Mouse (Mus musculus) kidney, embryonic 15.5 days (tissue): Measurements from ENCODE around the gene Gm28035. TPM values are rescaled to one million over a fixed set of nuclear protein-coding genes. Genes with fewer than 3 reads are reported as not detected.
A peak's percentile ranks its signal among the peaks of the same experiment; 100 is the strongest.

ENCODE experiments used
- ATAC-seq: fragments of 200-750 bp; cut with Nextera tagmentation; replicated peaks from 2 replicates; pipeline ENCODE4 v1.8.0; 2017; ENCODE audit warnings: moderate TSS enrichment; ENCODE audit not compliant: low FRiP score
- H3K27ac ChIP-seq: fragments of 300-500 bp; sonication (generic); 2 replicates; pipeline ENCODE4 v1.5.1; 2015; ENCODE audit warnings: mild to moderate bottlenecking, inconsistent platforms
- H3K27me3 ChIP-seq: fragments of 300-500 bp; sonication (generic); 2 replicates; pipeline ENCODE4 v1.6.1; 2015; ENCODE audit warnings: inconsistent platforms
- H3K36me3 ChIP-seq: fragments of 300-500 bp; sonication (generic); 2 replicates; pipeline ENCODE4 v1.6.1; 2015; ENCODE audit warnings: inconsistent platforms
- H3K4me1 ChIP-seq: fragments of 300-500 bp; sonication (generic); 2 replicates; pipeline ENCODE4 v1.6.1; 2015; ENCODE audit warnings: inconsistent platforms
- H3K4me2 ChIP-seq: fragments of 300-500 bp; sonication (generic); 2 replicates; pipeline ENCODE4 v1.6.1; 2015; ENCODE audit warnings: moderate library complexity, mild to moderate bottlenecking, inconsistent platforms
- H3K4me3 ChIP-seq: fragments of 300-500 bp; sonication (generic); replicated peaks from 2 replicates; pipeline ENCODE4 v1.5.1; 2015; ENCODE audit warnings: mild to moderate bottlenecking, inconsistent platforms
- H3K9ac ChIP-seq: fragments of 300-500 bp; sonication (generic); 2 replicates; pipeline ENCODE4 v1.6.1; 2015; ENCODE audit warnings: mild to moderate bottlenecking, inconsistent platforms
- H3K9me3 ChIP-seq: fragments of 300-500 bp; sonication (generic); replicated peaks from 2 replicates; pipeline ENCODE4 v1.6.1; 2016; ENCODE audit warnings: inconsistent platforms
- WGBS: fragments of 180-500 bp; shearing (Covaris S2); methylation state at CpG from one replicate; pipeline ENCODE4 v1.1.7; 2015; ENCODE audit warnings: mixed read lengths; 5-methylcytosine and 5-hydroxymethylcytosine counted together
- polyA plus RNA-seq: library from polyadenylated mRNA; unstranded; fragments of >200 nt; fragmentation: Nextera tagmentation; extraction: Ambion mirVana; gene quantifications from 2 replicates; pipeline ENCODE4 v1.2.1, GENCODE M21; 2015

Gene Gm28035
- polyA plus RNA-seq, 1 experiment from 2014 or later = 0.26 TPM

GRCm38 (mm10) chr2:30255631-30256395 is 15.4 kb downstream of the Gm28035 start:
- no peak overlapping the region for H3K9ac ChIP-seq
- H3K4me1 ChIP-seq = peaks cover 34% of the 10 kb centered on the region
- no peak overlapping the region for H3K4me2 ChIP-seq
- peaks cover 67% of the 10 kb centered on the region for H3K36me3 ChIP-seq
- no peaks in the 10 kb centered on the region for H3K27me3 ChIP-seq
- H3K9me3 ChIP-seq = no peaks in the 10 kb centered on the region
- no peak for ATAC-seq
- no peak overlapping the region for H3K4me3 ChIP-seq
- 94% methylated on average over 42 of the region's 42 CpGs for WGBS
- H3K27ac ChIP-seq = no peak overlapping the region

GRCm38 (mm10) chr2:30256616-30257350 is 16.4 kb downstream of the Gm28035 start:
- Histone ChIP-seq H3K36me3 (peaks cover 76% of the 10 kb centered on the region), H3K9ac (no peak overlapping the region), H3K4me1 (peaks cover 31% of the 10 kb centered on the region), H3K9me3 (no peaks in the 10 kb centered on the region), H3K27me3 (no peaks in the 10 kb centered on the region), H3K4me2 (no peak overlapping the region), H3K27ac (no peak overlapping the region), H3K4me3 (no peak overlapping the region)
- 96% methylated on average over 30 of the region's 30 CpGs for WGBS
- ATAC-seq = no peak

GRCm38 (mm10) chr2:30257699-30258460 is 17.5 kb downstream of the Gm28035 start:
- ATAC-seq = no peak
- WGBS = 84% methylated on average over 7 of the region's 7 CpGs
- Histone ChIP-seq H3K4me3 (no peak overlapping the region), H3K27ac (no peak overlapping the region), H3K9ac (0 out of 2 replicates have a peak overlapping the region, but pooled peaks have one; percentile 14), H3K4me1 (peaks cover 24% of the 10 kb centered on the region), H3K36me3 (peaks cover 85% of the 10 kb centered on the region), H3K4me2 (no peak overlapping the region), H3K9me3 (no peaks in the 10 kb centered on the region), H3K27me3 (no peaks in the 10 kb centered on the region)

GRCm38 (mm10) chr2:30258600-30258999 is 18.2 kb downstream of the Gm28035 start:
- ATAC-seq = no peak
- H3K4me2 ChIP-seq = no peak overlapping the region
- H3K36me3 ChIP-seq = peaks cover 93% of the 10 kb centered on the region
- H3K4me3 ChIP-seq = no peak overlapping the region
- no peak overlapping the region for H3K27ac ChIP-seq
- H3K9me3 ChIP-seq = no peaks in the 10 kb centered on the region
- 77% methylated on average over 4 of the region's 4 CpGs for WGBS
- no peak overlapping the region for H3K9ac ChIP-seq
- peaks cover 24% of the 10 kb centered on the region for H3K4me1 ChIP-seq
- H3K27me3 ChIP-seq = no peaks in the 10 kb centered on the region

- no peaks in the 10 kb centered on the region for H3K9me3 ChIP-seq
- H3K4me1 ChIP-seq = peaks cover 32% of the 10 kb centered on the region
- H3K27me3 ChIP-seq = no peaks in the 10 kb centered on the region
- 90% methylated on average over 15 of the region's 15 CpGs for WGBS
- H3K4me2 ChIP-seq = no peak overlapping the region
- no peak overlapping the region for H3K27ac ChIP-seq
- ATAC-seq = no peak
- peaks cover 98% of the 10 kb centered on the region for H3K36me3 ChIP-seq
- no peak overlapping the region for H3K4me3 ChIP-seq
- no peak overlapping the region for H3K9ac ChIP-seq
Measured at GRCm38 (mm10) chr2:30259131-30260064, 19.0 kb downstream of the Gm28035 start.

- 91% methylated on average over 4 of the region's 4 CpGs for WGBS
- H3K9ac ChIP-seq = no peak overlapping the region
- no peak overlapping the region for H3K4me3 ChIP-seq
- H3K4me1 ChIP-seq = peaks cover 50% of the 10 kb centered on the region
- H3K27me3 ChIP-seq = no peaks in the 10 kb centered on the region
- H3K4me2 ChIP-seq = no peak overlapping the region
- H3K27ac ChIP-seq = no peak overlapping the region
- no peak for ATAC-seq
- H3K9me3 ChIP-seq = no peaks in the 10 kb centered on the region
- H3K36me3 ChIP-seq = peaks cover 83% of the 10 kb centered on the region
Measured at GRCm38 (mm10) chr2:30261064-30261736, 20.8 kb downstream of the Gm28035 start.

- 88% methylated on average over 18 of the region's 18 CpGs for WGBS
- H3K4me3 ChIP-seq = no peak overlapping the region
- no peak for ATAC-seq
- H3K9me3 ChIP-seq = no peaks in the 10 kb centered on the region
- peaks cover 73% of the 10 kb centered on the region for H3K36me3 ChIP-seq
- no peaks in the 10 kb centered on the region for H3K27me3 ChIP-seq
- H3K4me1 ChIP-seq = peaks cover 59% of the 10 kb centered on the region
- H3K4me2 ChIP-seq = no peak overlapping the region
- H3K27ac ChIP-seq = no peak overlapping the region
- no peak overlapping the region for H3K9ac ChIP-seq
Measured at GRCm38 (mm10) chr2:30261921-30262839, 21.8 kb downstream of the Gm28035 start.

GRCm38 (mm10) chr2:30262840-30263441 is 22.6 kb downstream of the Gm28035 start:
- H3K9ac ChIP-seq = no peak overlapping the region
- H3K27me3 ChIP-seq = no peaks in the 10 kb centered on the region
- H3K9me3 ChIP-seq = no peaks in the 10 kb centered on the region
- peaks cover 56% of the 10 kb centered on the region for H3K4me1 ChIP-seq
- no peak overlapping the region for H3K4me3 ChIP-seq
- H3K36me3 ChIP-seq = peaks cover 65% of the 10 kb centered on the region
- no peak for ATAC-seq
- H3K27ac ChIP-seq = no peak overlapping the region
- WGBS = 48% methylated on average over 4 of the region's 4 CpGs
- H3K4me2 ChIP-seq = no peak overlapping the region

GRCm38 (mm10) chr2:30263811-30264210 is 23.4 kb downstream of the Gm28035 start:
- Histone ChIP-seq H3K4me3 (no peak overlapping the region), H3K27ac (no peak overlapping the region), H3K36me3 (peaks cover 56% of the 10 kb centered on the region), H3K9me3 (no peaks in the 10 kb centered on the region), H3K9ac (no peak overlapping the region), H3K4me2 (no peak overlapping the region), H3K27me3 (no peaks in the 10 kb centered on the region), H3K4me1 (peaks cover 56% of the 10 kb centered on the region)
- no peak for ATAC-seq
- WGBS = 87% methylated on average over 6 of the region's 6 CpGs
